Mouse (Mus musculus) adrenal gland, postnatal 25 days (tissue): ENCODE results near the gene Qtrt1. TPM values are rescaled to one million over a fixed set of nuclear protein-coding genes. Genes with fewer than 3 reads are reported as not detected.

Experiments
- DNase-seq: peaks from one replicate; pipeline ENCODE4 v3.0.0; 2021; ENCODE audit warnings: mixed read lengths
- long read RNA-seq: library from polyadenylated mRNA; stranded (forward); transcript quantifications from one replicate; pipeline ENCODE4 v2.0.0, GENCODE M21; 2021
- total RNA-seq: library from RNA; stranded (reverse); gene quantifications from 2 replicates; pipeline ENCODE4 v1.2.3, GENCODE M21; 2021

The Qtrt1 gene
- 17.0 and 25.1 TPM in 2 replicates for total RNA-seq
- long read RNA-seq, partial matches to known transcripts = 1 of 8 reads
- long read RNA-seq, other reads (novel, unspliced or antisense) = 3 of 8 reads

- DNase-seq = peak; percentile 78
These were observed at the start of gene Qtrt1 for GRCm38 (mm10) chr9:21411669-21412550. Gene Qtrt1 (plus strand): TSS chr9:21411837.

DNA sequence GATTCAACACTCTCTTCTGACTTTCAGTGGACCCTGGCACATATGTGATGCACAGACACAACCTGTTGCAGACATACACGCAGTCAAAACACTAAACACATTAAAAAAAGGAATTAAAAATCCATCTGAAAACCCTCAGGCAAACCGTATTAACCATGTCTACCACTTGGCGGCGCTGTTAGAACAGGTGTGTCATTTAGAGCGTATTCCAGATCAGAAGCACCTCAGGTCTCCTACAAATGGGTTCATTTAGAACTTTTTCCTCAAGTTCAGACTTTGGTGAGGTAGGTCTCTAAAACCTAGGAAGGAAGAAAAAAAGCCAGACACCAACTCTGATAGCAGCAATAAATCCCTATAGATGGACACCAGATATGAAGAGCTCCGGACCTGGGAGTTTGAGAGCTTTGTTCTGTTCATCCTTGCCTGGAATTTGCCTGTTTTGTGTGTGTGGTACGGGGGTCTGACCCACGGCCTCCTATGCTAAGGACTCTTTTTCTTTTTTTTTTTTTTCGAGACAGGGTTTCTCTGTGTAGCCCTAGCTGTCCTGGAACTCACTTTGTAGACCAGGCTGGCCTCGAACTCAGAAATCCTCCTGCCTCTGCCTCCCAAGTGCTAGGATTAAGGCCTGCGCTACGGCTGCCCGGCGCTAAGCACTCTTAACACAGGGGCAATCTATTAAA, 45.0 kb upstream of the Qtrt1 start:
- DNase-seq = peak; percentile 66

DNA sequence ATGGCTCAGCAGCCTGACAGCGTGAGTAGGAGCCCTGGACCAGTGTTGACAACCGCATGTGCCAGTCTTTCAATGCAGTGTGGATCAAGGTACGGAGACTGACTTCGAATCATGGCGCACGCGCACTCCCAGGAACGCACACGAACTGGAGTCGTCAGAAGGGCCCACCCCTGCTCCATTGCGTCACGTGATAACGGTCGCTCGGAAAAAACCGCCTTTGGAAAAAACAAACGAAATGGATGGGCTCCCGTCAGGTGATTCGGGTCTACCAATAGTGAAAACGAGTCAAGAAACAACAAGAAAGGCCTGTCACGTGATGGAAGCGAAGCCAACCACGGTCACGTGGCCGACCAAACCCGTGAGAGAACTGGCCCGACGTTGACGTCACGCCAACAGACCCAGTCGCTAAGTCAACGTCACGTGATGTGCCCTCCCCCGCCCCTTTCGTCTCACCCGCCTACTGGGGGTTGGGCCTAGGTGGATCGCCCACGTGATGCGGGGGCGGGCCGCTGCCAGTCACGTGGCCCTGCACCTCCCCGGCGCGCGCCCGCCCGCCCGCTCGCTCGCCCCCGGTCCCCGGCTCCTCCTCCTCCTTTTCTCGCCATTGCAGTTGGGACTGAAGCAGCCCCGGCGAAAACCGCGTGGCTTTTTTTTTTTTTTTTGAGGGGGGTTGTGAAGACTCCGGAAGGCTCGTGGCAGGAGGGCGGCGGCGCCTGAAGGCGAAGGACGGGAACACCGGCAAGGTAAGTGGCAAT, 44.1 kb upstream of the Qtrt1 start, which contains the start of gene Ilf3:
Gene Ilf3, plus strand, starts transcription at position 515 of the 755 bp plus-strand sequence.
- peak; percentile 100 for DNase-seq

DNA sequence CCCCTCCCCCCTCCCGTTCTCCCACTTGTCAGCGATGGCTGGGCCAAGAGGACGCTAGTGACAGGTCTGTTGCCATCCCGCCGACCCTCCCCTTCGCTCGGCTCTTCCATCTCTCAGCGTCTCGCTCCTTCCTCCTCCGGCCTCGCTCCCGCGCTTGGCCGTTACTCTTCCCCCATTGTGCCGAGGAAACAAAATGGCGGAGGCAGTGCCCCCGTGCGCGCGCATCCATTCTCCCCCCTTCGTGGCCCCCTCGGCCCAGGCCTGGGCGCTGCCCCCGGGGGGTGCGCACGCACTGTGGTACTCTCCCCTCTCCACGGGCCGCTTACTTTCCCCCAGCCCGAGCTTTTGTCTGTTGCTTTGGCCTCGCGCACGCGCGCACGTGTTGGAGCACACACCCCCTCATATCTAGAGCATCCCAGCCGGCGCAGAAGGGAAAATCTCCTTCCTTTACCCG, 43.5 kb upstream of the Qtrt1 start:
- DNase-seq = peak; percentile 66

GRCm38 (mm10) chr9:21369080-21369479, 42.6 kb upstream of the Qtrt1 start:
- DNase-seq = no peak

DNA sequence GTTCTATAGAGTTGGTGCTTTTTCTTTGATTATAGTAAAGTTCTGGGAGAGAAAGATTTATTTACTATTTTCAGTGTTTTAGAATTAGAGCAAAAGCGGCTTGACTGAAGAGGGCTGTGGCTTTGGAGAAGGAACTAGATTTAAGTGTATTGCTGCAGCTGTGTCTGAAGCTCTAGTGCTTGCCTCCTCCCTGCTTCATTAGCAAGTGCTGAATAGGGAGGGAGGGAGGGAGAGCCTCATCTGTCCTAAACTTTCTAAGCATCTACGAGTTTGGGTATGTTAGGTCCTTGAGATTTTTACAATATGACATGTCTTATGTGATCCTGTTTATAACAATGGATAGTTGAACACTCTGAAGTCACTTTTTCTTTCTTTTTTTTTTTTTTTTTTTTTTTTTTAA, 40.8 kb upstream of the Qtrt1 start:
- no peak for DNase-seq

GRCm38 (mm10) chr9:21372508-21372907, 39.1 kb upstream of the Qtrt1 start:
- DNase-seq = no peak

DNA sequence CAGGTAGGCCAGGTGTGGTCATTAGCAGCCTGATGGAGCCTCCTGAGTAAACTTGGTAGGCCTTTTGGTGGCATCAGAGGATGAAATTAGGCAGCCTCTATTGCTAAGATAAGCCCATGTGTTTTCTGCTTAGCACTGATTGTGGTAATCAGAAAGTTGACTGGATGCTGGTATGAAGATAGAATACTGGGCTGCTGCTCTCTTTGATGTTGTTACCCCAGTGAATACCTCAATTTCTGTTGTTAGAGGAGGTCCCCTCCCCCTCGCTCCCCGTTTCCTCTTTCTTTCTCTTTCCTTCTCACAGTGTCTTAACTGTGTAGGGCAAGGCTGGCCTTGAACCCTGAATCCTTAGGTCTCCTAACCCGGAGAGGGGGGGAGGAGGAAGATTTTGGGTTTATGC, 32.4 kb upstream of the Qtrt1 start:
- DNase-seq = no peak

- no peak for DNase-seq
These were observed 30.8 kb upstream of the Qtrt1 start for GRCm38 (mm10) chr9:21380868-21381267.

DNA sequence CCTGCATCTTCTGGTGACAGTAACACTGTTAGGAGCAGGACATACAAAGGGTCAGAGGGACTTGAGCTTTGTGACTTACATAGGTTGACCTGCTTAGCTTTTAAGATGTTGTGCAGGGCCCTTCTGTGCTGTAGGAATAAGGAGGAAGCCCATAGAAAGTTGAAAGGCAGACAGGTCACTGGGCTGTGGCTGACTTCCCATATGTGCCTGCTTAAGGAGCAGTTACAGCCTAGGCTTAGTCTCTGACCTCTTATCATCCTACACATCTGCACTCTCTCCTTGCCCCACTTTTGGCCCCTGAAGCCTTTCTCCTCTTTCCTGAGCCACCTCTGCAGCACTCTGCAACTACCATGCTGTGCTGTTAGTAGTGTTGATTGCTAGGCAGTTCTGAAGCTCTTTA, 27.7 kb upstream of the Qtrt1 start:
- no peak for DNase-seq

- DNase-seq = no peak
These were observed 18.9 kb upstream of the Qtrt1 start for GRCm38 (mm10) chr9:21392646-21393175.

- no peak for DNase-seq
These were observed 15.9 kb upstream of the Qtrt1 start for GRCm38 (mm10) chr9:21395692-21396091.

GRCm38 (mm10) chr9:21397170-21397569, 14.5 kb upstream of the Qtrt1 start:
- no peak for DNase-seq

DNA sequence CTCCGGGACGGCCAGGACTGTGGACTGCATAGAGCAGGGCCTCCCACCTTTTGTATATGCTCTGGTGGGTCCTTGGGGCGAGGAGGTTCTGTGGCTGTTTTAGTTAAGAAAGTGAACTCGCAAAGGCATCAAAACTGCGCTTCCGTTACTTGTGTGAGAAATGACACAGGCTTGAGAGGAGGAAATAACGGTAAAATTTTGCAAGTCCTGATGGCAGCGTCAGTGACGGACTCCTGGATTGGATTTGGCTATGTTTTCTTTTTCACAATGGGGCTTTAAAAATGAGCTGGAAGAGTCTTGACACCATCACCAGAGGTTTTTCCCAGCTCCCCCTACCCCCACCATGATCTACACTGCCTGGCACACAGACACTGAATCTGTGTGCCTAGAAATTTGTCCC, 10.6 kb upstream of the Qtrt1 start:
- DNase-seq = no peak

DNA sequence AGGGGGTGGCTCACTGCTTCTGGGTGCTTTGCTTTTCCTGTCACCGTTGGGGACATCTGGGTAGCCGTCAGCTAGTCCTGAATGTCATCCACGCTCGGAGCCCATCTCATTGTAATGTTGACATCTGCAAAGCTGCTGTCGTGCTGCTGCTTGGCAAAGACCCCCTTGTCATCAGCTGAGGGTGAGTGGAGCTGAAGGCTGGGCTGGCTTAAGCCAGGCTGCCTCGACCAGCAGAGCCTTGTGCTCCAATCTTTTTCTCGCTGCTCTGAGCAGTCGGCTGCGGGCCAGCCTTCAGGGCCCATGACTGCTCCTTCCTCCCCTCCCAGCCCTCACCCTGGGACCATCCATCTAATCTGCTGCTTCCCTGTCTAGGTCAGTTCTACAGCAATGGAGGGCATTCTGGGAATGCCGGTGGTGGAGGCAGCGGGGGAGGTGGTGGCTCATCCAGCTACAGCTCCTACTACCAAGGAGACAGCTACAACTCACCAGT, 8.8 kb upstream of the Qtrt1 start:
- no peak for DNase-seq

- DNase-seq = no peak
These were observed 7.9 kb upstream of the Qtrt1 start for GRCm38 (mm10) chr9:21403745-21404144.

DNA sequence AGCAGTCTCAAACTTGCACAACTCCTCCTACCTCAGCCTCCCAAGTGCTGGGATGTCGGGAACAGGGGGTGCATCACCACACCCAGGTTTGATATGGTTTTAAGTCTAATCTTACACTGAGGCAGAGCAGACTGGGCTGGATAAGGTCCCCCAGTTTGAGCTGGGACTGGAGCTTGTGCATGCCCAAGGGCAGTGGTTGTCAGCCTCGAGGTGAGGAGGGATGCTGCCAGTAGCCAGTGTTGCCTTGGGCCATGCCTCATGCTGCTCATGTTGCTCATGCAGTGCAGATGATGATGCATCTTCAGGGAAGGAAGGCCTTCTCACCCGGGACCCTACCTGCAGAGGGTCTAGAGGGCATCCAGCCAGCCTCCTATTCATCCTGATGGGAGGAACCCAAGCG, 6.1 kb upstream of the Qtrt1 start:
- no peak for DNase-seq

DNA sequence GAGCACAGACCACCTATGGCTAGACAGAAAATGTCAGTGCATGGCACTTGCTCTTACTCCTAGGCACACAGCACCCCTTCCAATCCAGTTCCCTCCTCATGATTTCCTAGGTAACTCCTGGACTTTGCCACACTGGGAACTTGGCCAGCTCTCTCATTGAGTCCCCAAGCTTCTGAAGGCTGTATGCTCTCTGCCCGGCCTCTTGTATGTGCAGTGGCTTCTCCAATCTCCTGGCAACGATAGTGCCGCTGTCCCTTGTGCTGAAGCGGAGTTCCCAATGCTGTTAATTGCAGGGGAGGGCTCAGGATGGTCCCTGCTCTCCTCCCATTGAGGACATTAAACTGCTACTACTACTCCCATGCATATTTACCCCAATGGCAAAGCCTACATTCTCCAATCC, 3.7 kb upstream of the Qtrt1 start:
- peak; percentile 45 for DNase-seq

- DNase-seq = no peak
These were observed 3.0 kb upstream of the Qtrt1 start for GRCm38 (mm10) chr9:21408624-21409023.

DNA sequence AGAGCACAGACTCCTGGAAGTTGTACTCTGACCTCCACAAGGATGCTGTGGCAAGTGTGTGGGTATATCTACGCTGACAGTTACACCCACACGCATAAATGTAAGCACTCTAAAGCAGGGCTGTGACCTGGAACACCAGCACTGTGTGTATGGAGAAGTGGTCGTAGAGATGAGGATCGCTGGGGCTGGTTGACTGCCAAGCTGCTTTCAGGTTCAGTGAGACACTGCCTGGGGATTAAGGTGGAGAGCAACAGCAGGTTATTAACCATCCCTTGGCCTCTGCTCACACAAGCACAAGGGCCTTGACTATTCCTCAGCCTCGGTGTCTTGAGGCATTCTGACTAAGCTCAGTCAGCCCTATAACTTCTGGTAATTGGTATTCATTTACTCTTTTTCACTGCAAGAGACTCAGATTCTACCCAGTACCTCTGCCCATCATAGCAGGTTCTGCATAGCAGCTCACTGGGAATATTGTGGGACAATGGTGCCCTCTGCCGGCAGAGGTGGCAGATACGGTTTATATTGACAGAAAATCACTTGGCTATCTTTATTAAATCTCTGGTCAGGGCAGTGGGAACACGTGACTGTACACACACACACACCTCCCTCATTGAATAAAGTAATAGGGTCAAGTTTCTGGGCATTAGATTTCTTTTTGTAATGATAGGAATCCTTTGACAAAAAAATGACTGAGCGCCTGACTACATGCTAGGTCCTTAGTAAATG, 1.9 kb upstream of the Qtrt1 start:
- peak; percentile 86 for DNase-seq

DNA sequence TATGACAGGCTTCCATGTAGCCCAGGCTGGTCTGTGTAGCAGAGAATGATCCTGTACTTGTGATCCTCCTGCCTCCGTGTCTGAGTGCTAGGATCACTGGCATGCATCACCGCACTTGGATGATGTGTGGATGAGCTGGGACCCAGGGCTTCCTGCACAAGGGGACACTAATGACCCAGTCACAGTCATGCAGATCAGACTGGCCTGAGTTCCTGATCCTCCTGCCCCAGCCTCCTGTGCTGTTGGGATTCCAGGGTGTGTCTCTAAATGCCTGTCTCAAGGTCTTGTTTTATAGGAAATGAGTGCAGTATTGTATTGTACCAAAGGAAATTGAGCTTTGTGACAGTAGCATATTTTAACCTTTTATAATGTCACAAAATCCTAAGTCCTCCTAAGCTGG, 6.2 kb downstream of the Qtrt1 start:
- no peak for DNase-seq
